Mouse (Mus musculus) left cerebral cortex, postnatal 14 days (tissue): ENCODE measurements around the gene Zkscan17. TPM values are rescaled to one million over a fixed set of nuclear protein-coding genes. Genes with fewer than 3 reads are reported as not detected.
A peak's percentile ranks its signal among the peaks of the same experiment; 100 is the strongest.

Experiments
- DNase-seq, 2 experiments: peaks; one replicate each; pipeline ENCODE4 v3.0.0; 2021 to 2022; ENCODE audit warnings: low spot score in 2 of 2, mixed read lengths in 1 of 2
- intact Hi-C: fragments of 180-260 bp; cut with DNase I; formaldehyde crosslinking; loops from one replicate; pipeline ENCODE4 v1.15.1; 2025
- total RNA-seq, 2 experiments: library from RNA; stranded (reverse); gene quantifications; 2 replicates each; pipeline ENCODE4 v1.2.3; 2021

Gene Zkscan17
- total RNA-seq, 2 experiments from 2014 or later, result 12.5 to 14.0 TPM

GRCm38 (mm10) chr11:59525237-59525636, 1.3 kb downstream of the Zkscan17 start:
- DNase-seq, result peak; percentile 92 to 96
- intact Hi-C loops, result loop anchor here (1.0 to 10.0 kb wide), 3 partner anchors 44 to 220 kb away; no protein-coding TSS in a partner anchor

DNA sequence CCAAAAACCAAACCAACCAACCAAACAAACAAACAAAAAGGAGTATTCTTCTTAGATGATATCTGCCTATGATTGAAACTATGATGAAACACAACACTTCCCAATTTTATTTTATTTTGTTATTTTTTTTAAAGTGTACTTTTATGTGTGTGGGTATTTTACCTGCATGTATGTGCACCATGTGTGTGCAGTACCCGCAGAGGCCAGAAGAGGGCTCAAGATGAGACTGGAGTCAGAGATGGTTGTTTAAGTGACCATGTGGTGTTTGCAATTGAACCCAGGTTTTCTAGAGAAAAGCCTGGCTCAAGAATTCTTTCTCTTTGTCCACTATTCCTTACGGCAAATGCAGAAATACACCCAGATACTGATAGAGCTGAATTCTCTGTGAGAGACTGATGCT, 2.4 kb downstream of the Zkscan17 start:
- intact Hi-C loops, result loop anchor here (10.0 kb wide), 1 partner anchor 221 kb away; no protein-coding TSS in a partner anchor
- DNase-seq, result no peak

GRCm38 (mm10) chr11:59519741-59520495, 6.6 kb downstream of the Zkscan17 start:
- DNase-seq, result no peak
- intact Hi-C loops, result loop anchor here (10.0 kb wide), 1 partner anchor 225 kb away; no protein-coding TSS in a partner anchor

GRCm38 (mm10) chr11:59518226-59518625, 8.3 kb downstream of the Zkscan17 start:
- intact Hi-C loops, result no loop called here
- no peak for DNase-seq

DNA sequence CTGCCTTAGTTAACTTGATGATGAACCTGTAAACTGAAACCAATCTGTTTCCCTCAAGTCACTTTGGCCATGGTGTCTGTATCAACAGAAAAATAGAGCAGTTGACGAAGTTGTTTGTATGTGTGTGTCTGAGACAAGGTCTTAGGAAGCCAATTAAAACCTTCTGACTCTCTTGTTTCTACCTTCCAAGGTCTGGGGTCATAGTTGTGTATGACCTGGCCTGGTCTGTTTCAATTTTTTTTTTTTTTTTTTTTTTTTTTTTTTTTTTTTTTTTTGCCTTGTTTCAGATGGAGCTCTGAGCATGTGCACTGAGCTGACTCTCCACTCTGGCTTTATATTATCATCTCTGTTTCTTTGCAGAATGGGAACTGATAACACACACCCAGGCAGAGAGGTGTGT, 9.1 kb downstream of the Zkscan17 start:
- intact Hi-C loops, result no loop called here
- no peak for DNase-seq

DNA sequence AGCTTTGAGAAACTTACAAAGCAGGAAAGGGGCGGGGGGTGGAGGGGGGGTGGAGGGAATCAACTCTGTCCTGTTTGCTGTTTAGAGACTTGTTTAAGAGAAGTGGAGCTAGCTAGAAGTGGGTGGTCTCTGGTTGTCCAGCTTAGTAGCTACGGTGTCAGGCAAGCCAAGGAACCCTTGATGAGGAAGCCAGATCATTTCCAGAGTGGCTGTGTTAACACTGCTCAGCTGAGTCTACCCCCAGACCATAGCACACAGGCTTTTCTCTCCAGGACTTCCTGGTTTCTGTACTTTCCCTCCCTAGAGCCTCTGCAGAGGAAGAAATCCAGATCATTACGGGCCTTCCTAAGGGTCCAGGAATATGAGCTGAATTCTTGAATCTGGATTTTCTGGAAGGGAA, 11.8 kb downstream of the Zkscan17 start:
- intact Hi-C loops, result no loop called here
- DNase-seq, result no peak

GRCm38 (mm10) chr11:59514381-59514780, 12.2 kb downstream of the Zkscan17 start:
- no peak for DNase-seq
- intact Hi-C loops, result no loop called here

DNA sequence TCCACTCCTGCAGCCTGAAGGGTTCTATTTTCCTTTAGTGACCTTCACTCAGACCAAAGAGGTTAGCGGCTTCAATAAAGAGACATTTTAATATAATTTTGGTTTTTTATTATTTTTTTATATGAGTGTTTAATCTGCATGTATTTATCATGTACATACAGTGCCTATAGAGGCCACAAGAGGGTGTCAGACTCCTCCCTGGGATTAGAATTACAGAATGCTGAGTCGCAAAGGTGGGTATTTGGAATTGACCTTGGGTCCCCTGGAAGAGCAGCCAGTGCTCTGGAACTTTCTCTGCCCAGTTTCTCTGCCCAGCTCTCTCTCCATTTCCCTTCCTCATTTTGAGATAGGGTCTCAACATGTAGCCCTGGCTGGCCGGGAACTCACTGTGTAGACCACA, 13.0 kb downstream of the Zkscan17 start:
- no peak for DNase-seq
- intact Hi-C loops, result no loop called here

- intact Hi-C loops, result no loop called here
- no peak for DNase-seq
Measured at GRCm38 (mm10) chr11:59512733-59513132, 13.8 kb downstream of the Zkscan17 start.

DNA sequence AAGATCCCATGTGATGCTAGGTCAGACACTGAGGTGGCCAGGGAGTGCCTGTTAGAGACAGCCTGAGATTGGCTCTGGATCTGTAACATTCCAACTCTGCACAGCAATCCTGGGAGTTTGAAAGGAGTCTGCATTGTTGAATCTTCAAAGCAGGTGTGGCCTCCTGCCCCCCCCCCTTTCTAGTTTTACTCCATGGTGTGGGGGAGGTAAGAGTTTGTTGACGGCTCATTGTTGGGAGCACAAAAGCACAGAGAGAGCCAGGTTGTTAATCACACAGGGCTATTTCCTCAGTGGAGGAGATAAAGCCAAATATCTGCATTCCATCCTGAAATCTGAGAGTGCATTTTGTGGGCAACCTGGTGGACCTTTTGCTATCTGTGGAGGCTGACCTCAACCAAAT, 15.0 kb downstream of the Zkscan17 start:
- DNase-seq, result no peak

DNA sequence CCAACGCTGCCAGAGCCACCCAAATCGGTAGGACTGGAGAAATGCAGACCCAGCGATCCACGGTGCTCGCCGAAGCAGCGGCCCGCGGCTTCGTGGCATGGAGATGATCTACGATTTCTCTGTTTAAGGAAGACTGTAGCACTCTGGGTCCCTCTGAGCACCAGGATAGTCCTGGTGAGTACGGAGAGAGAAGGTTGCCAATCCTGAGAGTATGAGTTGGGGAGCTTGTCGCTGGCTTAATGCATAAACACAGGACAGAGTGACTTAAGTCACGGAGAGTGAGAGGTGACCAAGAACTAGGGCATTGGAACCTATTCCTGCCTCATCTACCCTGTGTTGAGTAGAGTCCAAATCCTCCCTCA, 19.9 kb downstream of the Zkscan17 start:
- DNase-seq, result no peak
- intact Hi-C loops, result no loop called here

More for the DNA sequence above, 15.0 kb downstream of the Zkscan17 start:
- intact Hi-C loops, result no loop called here

- intact Hi-C loops, result no loop called here
- DNase-seq, result peak; percentile 68 to 77
Measured at GRCm38 (mm10) chr11:59505839-59506712, 20.5 kb downstream of the Zkscan17 start.

DNA sequence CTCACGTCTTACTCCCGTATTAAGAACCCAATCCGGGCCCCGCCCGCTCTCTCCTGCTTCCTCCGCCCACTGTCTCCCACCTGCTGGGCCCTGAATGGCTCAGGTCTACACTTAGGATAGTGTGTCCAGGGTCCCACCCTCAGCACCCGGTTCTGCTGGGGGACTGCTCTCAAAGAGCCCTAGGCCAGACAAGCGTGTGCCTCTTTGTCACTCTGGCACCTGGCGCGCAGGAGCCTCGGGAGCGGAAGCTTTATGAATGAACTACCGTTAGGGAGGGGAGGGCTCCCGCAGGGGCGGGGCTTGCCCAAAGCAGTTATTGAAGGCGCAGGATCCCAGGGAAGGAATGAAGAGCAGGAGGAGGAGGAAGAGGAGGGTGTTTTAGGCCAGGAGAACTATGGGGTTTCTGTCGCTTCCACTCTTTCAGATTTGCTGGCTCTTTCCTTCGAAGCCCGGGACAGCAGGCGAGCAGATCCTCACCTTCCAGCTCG, 21.2 kb downstream of the Zkscan17 start:
- intact Hi-C loops, result no loop called here
- DNase-seq, result peak; percentile 47 to 62

DNA sequence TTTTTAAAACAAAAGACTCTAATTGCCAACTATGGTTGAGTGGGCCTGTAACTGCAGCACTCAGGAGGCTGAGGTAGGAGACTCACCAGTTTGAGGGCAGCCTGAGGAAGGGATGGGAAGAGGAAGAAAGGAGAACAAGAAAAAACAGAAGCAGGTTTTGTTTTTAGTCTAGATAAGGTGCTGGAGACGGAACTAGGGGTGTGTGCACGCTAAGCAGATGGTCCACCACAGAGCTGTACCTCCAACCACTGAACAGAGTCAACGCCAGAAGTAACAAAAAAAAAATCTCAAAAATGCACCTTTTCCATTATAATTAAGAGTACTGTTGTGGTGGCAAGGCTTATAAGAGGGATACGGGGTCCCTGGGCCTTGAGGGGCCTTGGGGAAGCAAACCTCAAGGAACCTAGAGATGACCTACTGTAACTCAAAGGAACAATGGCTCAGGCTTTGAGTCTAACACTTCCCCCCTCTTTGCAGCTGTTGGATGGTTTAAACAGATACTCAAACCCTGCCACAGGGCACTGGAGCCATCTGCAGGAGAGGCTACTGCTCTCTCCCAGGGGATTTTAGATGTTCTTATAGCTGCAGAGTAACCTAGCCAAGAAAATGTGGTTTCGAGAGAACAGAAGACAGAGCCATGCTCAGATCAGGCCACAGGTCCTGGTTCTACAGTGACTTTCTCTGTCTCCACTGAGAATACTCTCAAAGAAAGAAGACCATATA, 24.4 kb downstream of the Zkscan17 start:
- DNase-seq, result no peak
- intact Hi-C loops, result no loop called here

GRCm38 (mm10) chr11:59497747-59498146, 28.8 kb downstream of the Zkscan17 start:
- intact Hi-C loops, result no loop called here
- no peak for DNase-seq

DNA sequence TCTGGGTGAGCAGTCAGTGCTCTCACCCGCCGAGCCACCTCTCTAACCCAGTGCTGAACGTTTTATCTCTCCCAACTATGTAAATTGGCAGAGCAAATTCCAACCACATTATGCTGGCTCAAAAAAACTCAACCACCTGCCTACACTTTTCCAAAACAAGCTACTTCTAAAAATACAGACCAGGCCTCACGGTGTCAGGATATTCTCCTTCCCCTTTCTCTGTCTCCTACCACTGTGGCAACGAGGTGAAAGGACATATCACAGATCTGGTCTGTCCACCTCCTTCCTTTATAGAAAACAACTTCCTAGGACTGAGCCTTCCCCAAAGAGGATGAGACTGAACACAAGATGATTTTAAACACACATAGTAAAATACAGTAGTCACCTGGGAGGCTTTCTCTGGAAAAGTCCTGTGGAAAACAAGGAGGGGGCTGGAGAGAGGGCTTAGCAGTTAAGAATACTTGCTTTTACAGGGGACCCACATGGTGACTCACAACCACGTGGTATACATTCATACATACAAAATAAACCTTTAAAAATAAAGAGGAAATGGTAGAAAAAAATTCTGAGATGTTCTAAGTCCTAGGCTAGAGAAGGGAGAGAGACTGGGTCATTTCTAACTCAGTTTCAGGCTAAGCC, 29.8 kb downstream of the Zkscan17 start:
- no peak for DNase-seq
- intact Hi-C loops, result no loop called here

DNA sequence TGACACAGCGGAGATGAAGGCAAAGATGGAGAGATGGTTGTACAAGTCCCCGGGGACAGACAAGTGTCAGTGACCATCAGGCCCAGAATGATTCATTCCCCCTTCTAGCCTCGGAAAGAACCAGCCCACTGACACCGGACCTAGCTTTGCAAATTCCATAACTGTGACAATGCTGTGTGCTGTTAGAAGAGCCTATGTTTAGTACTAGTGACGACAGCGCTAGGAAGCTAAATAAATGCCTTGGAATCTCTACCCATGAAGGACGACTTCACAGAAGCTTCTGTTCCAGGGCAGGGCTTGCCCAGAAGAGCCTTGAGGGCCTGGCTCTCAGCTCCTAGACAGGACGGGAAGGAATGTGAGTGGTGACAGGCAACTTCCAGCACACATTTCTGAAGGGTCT, 40.3 kb downstream of the Zkscan17 start:
- intact Hi-C loops, result no loop called here

GRCm38 (mm10) chr11:59485641-59486040, 40.9 kb downstream of the Zkscan17 start:
- no peak for DNase-seq
- intact Hi-C loops, result no loop called here

More for the DNA sequence above, 40.3 kb downstream of the Zkscan17 start:
- no peak for DNase-seq

DNA sequence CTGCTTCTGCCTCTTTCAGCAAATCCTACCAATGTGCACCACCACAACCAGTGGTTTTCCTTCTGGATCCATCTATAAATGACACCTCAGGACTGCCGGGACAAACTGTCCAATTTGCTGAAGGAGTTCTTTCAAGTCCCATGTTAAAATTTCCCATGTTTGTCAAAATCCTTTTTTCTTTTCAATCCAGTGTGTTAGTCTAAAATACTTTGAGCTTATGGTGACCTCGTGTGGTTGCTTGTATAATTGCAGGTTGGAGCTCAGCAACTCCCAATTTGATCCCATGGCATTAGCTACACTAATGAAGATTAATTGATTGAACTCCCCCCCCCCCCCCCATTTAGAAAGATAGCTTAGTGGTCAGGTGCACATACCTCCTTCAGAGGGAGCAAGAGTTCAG, 43.3 kb downstream of the Zkscan17 start:
- intact Hi-C loops, result loop anchor here (2.0 to 5.0 kb wide), 2 partner anchors 180 to 251 kb away; no protein-coding TSS in a partner anchor
- DNase-seq, result peak; percentile 62 to 74
